Mouse (Mus musculus): ENCODE results near the gene Il21.

The Il21 gene

DNA sequence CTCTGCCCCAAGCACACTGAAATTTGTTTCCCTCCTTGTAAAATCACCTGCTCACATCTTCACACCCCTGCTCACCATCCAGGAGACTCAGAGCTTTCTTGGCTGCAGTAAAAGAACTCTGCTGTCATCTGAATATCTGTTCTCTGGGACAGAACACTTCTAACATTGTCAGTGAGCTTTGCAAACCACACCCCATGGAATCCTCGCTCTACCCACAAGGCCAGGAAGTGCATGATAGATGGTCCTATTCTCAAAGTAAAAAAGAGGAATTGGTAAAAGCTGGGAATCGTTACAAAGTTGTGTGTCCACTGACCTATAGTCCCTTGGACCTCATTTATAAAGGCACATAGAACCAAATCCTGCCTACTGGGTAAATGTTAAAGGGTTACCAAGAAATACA, 40.5 kb downstream of the Il21 start:
- no peak for DNase-seq (ENCODE audit: low read depth, low spot score)

DNA sequence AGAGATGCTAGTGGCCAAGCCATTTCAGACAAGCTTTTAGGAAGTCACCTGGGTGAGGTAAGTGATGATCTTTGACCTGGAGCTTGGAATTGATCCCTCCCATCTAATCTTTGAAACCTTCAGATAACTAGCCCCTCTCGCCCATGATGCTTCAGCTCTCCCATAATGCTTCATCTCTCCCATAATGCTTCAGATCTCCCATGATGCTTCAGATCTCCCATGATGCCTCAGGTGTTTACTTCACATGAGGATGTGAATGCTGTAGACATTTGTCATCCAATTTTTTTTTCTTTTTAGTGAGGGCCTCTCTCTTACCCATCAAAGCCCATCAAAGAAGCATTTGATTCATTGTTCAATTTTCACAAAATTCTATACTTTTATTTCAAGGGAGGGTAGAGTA, 46.9 kb downstream of the Il21 start:
- DNase-seq (ENCODE audit: low read depth, low spot score) = no peak

DNA sequence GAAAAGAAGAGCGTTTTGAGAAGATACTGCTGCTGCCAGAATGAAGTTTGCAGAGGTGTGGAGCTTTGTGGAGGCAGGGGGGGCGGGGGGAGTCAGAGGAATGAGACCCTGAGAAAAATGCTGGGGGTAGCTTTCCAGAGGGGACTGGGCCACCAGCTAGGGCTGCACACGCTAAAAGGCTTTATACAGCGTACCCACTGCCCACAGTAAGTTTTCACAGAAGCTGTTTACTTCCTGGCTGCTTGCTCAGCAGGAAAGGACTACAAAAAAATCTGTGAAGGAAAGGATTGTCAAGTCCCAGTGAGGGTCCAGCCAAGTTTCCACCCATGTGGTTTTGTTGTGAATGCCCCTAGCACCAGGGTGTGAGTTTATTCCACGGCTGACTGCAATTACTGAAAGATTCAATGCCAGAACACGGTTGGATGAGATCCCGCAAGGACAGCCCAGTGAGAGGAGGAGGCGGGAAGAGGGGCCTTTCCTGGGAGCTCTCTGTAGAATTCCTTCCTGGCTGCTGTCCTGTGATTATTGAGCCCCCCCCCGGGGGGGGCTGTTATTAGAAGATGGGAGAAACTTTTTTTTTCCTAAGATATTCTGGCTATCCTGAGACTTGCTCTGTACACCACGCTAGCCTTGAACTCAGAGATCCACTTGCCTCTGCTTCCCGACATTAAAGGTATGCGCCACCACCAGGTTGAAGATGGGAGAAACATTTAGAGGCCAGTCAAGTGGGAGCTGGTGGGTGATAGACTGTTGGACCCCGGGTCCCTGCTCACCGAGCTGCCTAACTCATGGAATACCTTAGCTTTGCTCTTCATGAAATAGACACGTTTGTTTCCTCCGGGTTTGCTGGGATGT, 49.8 kb downstream of the Il21 start:
- no peak for DNase-seq (ENCODE audit: low read depth, low spot score)

DNA sequence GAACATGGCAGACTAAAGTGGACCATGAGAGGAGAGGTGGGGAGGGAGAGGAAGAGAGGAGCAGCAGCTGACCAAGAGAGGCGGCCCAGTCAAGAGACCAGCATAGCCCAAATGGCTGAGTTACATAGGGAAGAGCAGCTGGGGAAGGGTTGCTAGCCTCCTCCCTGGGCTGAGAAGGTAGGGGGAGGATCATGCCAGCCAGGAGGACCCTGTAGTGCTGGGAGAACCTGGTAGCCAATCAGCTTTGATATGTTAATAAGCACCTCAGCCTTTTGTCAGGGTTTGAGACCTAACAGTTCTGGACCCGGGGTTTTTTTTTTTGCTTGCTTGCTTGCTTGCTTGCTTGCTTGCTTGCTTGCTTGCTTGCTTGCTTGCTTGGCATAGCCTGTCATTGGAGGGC, 51.4 kb downstream of the Il21 start:
- DNase-seq (ENCODE audit: low read depth, low spot score) = no peak

DNA sequence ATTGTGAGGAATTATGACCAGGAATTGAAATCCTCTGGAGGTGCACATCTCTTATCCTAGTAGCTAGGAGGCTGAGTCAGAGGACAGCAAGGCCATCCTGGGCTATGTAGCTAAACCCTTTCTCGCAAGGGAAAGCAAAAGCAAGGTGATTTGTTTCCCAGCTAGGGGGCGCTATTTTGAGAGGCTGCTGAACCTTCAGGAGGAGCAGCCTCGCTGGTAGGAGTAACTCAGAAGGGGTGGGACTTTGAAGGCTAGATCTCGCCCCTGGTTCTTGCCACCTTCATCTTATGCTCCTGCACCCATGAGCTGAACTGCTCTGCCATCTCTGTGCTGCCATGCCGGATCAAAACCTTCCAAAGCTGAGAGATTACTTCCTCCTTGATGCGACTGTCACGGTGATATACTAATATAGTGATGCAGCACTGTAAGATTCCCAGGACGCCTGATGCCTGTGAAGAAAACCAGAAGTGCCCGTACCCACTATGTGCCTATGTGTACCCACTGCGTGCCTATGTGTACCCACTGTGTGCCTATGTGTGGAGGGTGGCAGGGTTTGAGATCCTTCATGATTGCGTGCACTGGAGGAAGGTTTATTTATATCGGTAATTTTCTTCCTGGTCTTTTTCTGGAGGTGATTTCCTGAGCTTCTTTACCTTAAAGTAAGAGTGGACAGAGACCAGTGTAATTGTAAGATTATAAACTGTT, 52.2 kb downstream of the Il21 start:
- no peak for DNase-seq (ENCODE audit: low read depth, low spot score)

DNA sequence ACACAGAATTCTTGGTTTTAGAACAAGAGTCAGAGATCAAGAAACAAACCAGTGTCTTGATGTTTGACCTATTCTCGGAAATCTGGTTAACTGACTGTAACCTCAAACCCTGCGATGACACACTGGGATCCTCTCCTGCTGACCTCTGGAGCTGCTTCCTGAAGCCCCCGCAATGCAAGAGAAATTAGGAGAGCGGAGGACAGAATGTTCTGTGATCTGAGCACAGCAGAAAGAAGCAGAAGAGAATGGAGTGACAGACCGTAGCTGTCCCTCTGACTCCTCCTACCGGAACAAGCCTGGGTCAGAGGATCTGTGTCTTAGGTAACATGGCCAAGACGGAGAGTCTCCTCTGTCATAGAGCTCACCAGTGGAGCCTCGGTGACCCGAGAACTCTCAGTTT, 53.0 kb downstream of the Il21 start:
- DNase-seq (ENCODE audit: low read depth, low spot score) = no peak

DNA sequence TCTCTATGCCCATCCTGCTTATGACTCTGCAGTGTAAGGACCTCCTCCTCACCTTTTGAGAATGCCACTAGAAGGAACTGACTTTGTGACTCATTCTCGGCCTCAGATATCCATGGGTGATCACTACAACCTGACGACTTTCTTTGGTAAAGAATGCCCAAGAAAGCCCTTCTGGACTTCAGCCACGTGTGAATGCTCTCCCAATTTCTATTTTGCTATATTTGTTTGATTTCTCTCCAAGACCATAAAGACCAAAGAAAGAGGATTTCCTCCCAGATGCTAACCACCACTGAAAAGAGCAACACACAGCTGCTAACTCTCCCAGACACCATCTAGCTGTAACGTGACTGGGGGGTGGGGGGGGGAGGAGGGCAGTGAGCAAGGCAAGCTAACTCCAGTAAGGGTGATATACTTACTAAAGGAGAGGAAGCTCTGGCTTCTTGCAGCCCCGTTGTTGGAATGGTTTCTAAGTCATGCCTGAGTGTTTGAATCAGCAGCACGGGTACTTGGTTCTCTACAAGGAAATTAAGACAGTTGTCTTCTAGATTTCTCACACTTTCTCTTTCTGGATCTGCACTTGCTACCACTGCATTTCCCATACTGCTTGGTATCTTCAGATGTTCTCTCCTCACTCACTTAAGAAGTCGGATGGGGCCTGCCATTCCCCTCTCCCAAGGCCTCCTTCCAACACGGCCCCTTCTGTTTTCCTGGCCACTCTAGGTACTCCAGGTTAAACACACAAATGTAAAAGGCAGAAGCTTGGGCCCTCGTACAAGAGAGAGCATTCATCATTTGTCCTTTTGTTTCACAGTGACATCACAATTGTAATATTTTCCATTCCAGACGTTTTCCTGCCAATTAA, 57.5 kb downstream of the Il21 start:
- DNase-seq (ENCODE audit: low read depth, low spot score) = no peak

DNA sequence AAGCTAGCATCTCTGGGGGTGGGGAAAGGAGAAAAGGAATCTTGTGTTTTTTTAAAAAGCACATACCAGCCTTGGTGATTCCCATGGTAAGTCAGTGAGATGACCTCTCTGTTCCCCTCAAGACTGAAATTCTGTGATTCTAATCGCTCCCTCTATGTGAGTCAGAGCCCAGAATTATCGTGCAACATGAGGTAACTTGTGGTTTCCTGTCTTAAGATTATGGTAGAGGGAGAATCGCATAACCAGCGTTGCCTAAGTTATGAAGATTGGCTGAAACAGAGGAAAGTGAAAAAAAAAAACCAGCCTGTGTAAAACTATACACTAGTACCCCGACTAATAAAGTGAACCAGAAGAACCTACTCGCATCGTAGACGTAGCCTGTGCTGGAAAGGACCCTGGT, 59.2 kb downstream of the Il21 start:
- no peak for DNase-seq (ENCODE audit: low read depth, low spot score)

Data from mesoderm, embryonic 11.5 days (tissue).